In the genomic region with DNA sequence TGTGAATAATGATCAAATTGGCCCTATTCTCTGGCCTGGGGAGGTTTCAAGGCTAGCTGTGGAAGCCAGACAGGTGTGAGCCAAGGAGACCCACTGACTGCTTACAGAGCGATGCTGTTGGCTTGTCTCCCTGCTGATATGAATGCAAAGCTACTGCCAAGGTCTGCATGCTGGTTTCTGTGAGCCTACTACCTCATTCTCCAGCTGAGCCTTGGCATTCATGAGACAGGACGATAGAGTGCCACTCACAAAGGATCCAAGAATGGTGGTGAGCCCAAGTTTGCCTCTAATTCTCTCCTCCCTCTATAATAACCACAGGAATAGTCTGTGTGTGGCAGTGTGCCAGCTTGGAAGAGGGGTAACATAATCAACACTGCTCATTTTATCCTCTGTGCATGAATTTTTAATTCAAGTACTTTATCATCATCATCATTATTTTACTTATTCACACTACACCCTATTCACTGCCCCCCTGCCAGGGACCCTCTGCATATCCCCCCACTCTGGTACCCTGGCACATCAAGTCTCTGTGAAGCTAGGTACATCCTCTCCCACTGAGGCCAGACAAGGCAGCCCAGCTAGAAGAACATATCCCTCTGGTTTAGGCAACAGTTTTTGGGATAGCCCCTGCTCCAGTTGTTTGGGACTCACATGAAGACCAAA, we compare ENCODE assay signal across 27 mouse cellular contexts.
DNase-seq lines count a peak whose midpoint lies in the region; ATAC-seq and TF ChIP-seq lines count a peak whose summit lies in the region.
"Had no signal": no experiment of that assay in that cellular context is flagged by ENCODE, and none has a peak within 500 bp of the region (broad histone marks: within the 10 kb centered on the region; RNA-seq: fewer than 3 reads in every experiment).

No protein-coding gene starts in this region.

- peak; percentile 23 for DNase-seq in forebrain, embryonic 14.5 days (ENCODE audit: low spot score)
- peak; percentile 27 for DNase-seq in hindbrain, postnatal 0 days (ENCODE audit: low spot score)
- no peak for DNase-seq in hindbrain, embryonic 10.5 days (ENCODE audit: low spot score)
- DNase-seq in Muller cell, postnatal 12 days (ENCODE audit: inconsistent ontology term) = peak; percentile 46
- peak; percentile 51 for DNase-seq in brain, embryonic 14.5 days (ENCODE audit: low read depth)
- DNase-seq in adrenal gland, postnatal 10 days = no peak
- DNase-seq: adrenal gland, postnatal 36 days; cerebellum, adult 8-10 months; gastrocnemius, postnatal 25 days; heart, adult 11 months; kidney, postnatal 14 days; layer of hippocampus, adult 9-11 months; right cerebral cortex, postnatal 4 days; thymus, adult 18-20 months; thymus, postnatal 25 days had no signal

- no peak overlapping the region for H3K4me2 ChIP-seq in forebrain, embryonic 14.5 days (ENCODE audit: low read length)
- no peak overlapping the region for H3K4me2 ChIP-seq in forebrain, embryonic 12.5 days
- no peak overlapping the region for H3K4me2 ChIP-seq in hindbrain, postnatal 0 days (ENCODE audit: low read depth, low read length)
- H3K4me2 ChIP-seq: embryonic facial prominence, embryonic 15.5 days; heart, embryonic 15.5 days; limb, embryonic 13.5 days; liver, embryonic 11.5 days; lung, embryonic 15.5 days; midbrain, embryonic 11.5 days had no signal

- H3K27me3 ChIP-seq in forebrain, embryonic 14.5 days (replicated peaks; ENCODE audit: control insufficient read depth, insufficient read depth, low read length) = no peaks in the 10 kb centered on the region
- no peaks in the 10 kb centered on the region for H3K27me3 ChIP-seq in forebrain, embryonic 12.5 days
- no peaks in the 10 kb centered on the region for H3K27me3 ChIP-seq in hindbrain, postnatal 0 days (ENCODE audit: insufficient read depth, low read length)
- no peaks in the 10 kb centered on the region for H3K27me3 ChIP-seq in hindbrain, embryonic 10.5 days (ENCODE audit: insufficient read depth, poor library complexity, severe bottlenecking)
- H3K27me3 ChIP-seq: embryonic facial prominence, embryonic 15.5 days; heart, embryonic 15.5 days; limb, embryonic 13.5 days; lung, embryonic 15.5 days had no signal

- no peak overlapping the region for H3K27ac ChIP-seq in forebrain, embryonic 14.5 days (ENCODE audit: low read depth, low read length)
- no peak overlapping the region for H3K27ac ChIP-seq in forebrain, embryonic 12.5 days
- no peak overlapping the region for H3K27ac ChIP-seq in hindbrain, postnatal 0 days
- no peak overlapping the region for H3K27ac ChIP-seq in hindbrain, embryonic 10.5 days
- H3K27ac ChIP-seq: embryonic facial prominence, embryonic 10.5 days; embryonic facial prominence, embryonic 15.5 days; heart, embryonic 10.5 days; heart, embryonic 15.5 days; limb, embryonic 13.5 days; lung, embryonic 15.5 days; stomach, postnatal 0 days had no signal

- ATAC-seq in forebrain, embryonic 14.5 days = peak; percentile 40; the same call in 1 of the 2 replicates
- ATAC-seq in forebrain, embryonic 12.5 days (ENCODE audit: low FRiP score) = no peak
- no peak for ATAC-seq in hindbrain, postnatal 0 days
- ATAC-seq: CD4-positive, CD25-positive, alpha-beta regulatory T cell, adult 4 months; intestine, postnatal 0 days had no signal

- no peaks in the 10 kb centered on the region for H3K9me3 ChIP-seq in forebrain, embryonic 14.5 days (replicated peaks; ENCODE audit: control insufficient read depth, low read length)
- H3K9me3 ChIP-seq in forebrain, embryonic 12.5 days = no peaks in the 10 kb centered on the region
- H3K9me3 ChIP-seq in hindbrain, postnatal 0 days (ENCODE audit: low read length) = no peaks in the 10 kb centered on the region
- H3K9me3 ChIP-seq in hindbrain, embryonic 10.5 days = no peaks in the 10 kb centered on the region
- H3K9me3 ChIP-seq: embryonic facial prominence, embryonic 10.5 days; embryonic facial prominence, embryonic 15.5 days; heart, embryonic 10.5 days; heart, embryonic 15.5 days; limb, embryonic 13.5 days; lung, embryonic 15.5 days had no signal

- H3K4me1 ChIP-seq in forebrain, embryonic 14.5 days (ENCODE audit: control insufficient read depth, insufficient read depth, low read length) = no peaks in the 10 kb centered on the region
- H3K4me1 ChIP-seq in forebrain, embryonic 12.5 days = no peaks in the 10 kb centered on the region
- H3K4me1 ChIP-seq in hindbrain, postnatal 0 days (ENCODE audit: insufficient read depth, low read length) = 0 out of 2 replicates have a peak, but pooled peaks cover 4% of the 10 kb centered on the region
- H3K4me1 ChIP-seq in hindbrain, embryonic 10.5 days (replicated peaks) = no peaks in the 10 kb centered on the region
- H3K4me1 ChIP-seq: embryonic facial prominence, embryonic 10.5 days; embryonic facial prominence, embryonic 15.5 days; heart, embryonic 10.5 days; heart, embryonic 15.5 days; limb, embryonic 13.5 days; lung, embryonic 15.5 days had no signal

- TF ChIP-seq CTCF in hindbrain, postnatal 0 days (IDR thresholded peaks at IDR 0.05; ENCODE audit: low read depth) = no peak
- no peak for TF ChIP-seq CTCF in brain, embryonic 14.5 days (IDR thresholded peaks at IDR 0.05; ENCODE audit: borderline replicate concordance, extremely low read depth, insufficient read depth, insufficient read length)

- WGBS in forebrain, embryonic 14.5 days = 46% methylated on average over 2 of the region's 2 CpGs
- 81% methylated on average over 2 of the region's 2 CpGs for WGBS in forebrain, embryonic 12.5 days
- WGBS in hindbrain, postnatal 0 days = 43% methylated on average over 2 of the region's 2 CpGs
- 78% methylated on average over 2 of the region's 2 CpGs for WGBS in hindbrain, embryonic 10.5 days

- H3K9ac ChIP-seq in forebrain, embryonic 14.5 days (ENCODE audit: low read length) = no peak overlapping the region
- no peak overlapping the region for H3K9ac ChIP-seq in forebrain, embryonic 12.5 days
- no peak overlapping the region for H3K9ac ChIP-seq in hindbrain, postnatal 0 days (replicated peaks; ENCODE audit: low read length)
- H3K9ac ChIP-seq: embryonic facial prominence, embryonic 15.5 days; heart, embryonic 15.5 days; limb, embryonic 13.5 days; lung, embryonic 15.5 days had no signal

- H3K4me3 ChIP-seq in forebrain, embryonic 14.5 days (ENCODE audit: low read depth, low read length) = no peak overlapping the region
- no peak overlapping the region for H3K4me3 ChIP-seq in forebrain, embryonic 12.5 days (replicated peaks)
- H3K4me3 ChIP-seq in hindbrain, postnatal 0 days (ENCODE audit: low read length) = no peak overlapping the region
- no peak overlapping the region for H3K4me3 ChIP-seq in hindbrain, embryonic 10.5 days
- H3K4me3 ChIP-seq: embryonic facial prominence, embryonic 10.5 days; embryonic facial prominence, embryonic 15.5 days; heart, embryonic 10.5 days; heart, embryonic 15.5 days; limb, embryonic 13.5 days; lung, embryonic 15.5 days had no signal

- TF ChIP-seq POLR2A in brain, embryonic 14.5 days (IDR thresholded peaks at IDR 0.05; ENCODE audit: borderline replicate concordance, extremely low read depth, insufficient read depth, insufficient read length, poor library complexity, severe bottlenecking) = no peak

- H3K36me3 ChIP-seq in forebrain, embryonic 14.5 days (ENCODE audit: control insufficient read depth, insufficient read depth, low read length) = peaks cover 12% of the 10 kb centered on the region
- H3K36me3 ChIP-seq in forebrain, embryonic 12.5 days (replicated peaks) = no peaks in the 10 kb centered on the region
- H3K36me3 ChIP-seq in hindbrain, postnatal 0 days (ENCODE audit: insufficient read depth, low read length) = no peaks in the 10 kb centered on the region
- peaks cover 6% of the 10 kb centered on the region for H3K36me3 ChIP-seq in hindbrain, embryonic 10.5 days
- H3K36me3 ChIP-seq: heart, embryonic 15.5 days had no signal

Comparison
In these comparisons a context has a peak if more than half of its experiments do, and no peak if none do; other contexts are left out.
1. DNase-seq: peak in forebrain, embryonic 14.5 days (single experiment), hindbrain, postnatal 0 days (single experiment), Muller cell, postnatal 12 days (single experiment) and brain, embryonic 14.5 days (single experiment); none in hindbrain, embryonic 10.5 days (single experiment) and adrenal gland, postnatal 10 days (single experiment).